Mouse (Mus musculus) intestine, embryonic 16.5 days (tissue): ENCODE measurements around the gene Pnpla7. TPM values are rescaled to one million over a fixed set of nuclear protein-coding genes. Genes with fewer than 3 reads are reported as not detected.
A peak's percentile ranks its signal among the peaks of the same experiment; 100 is the strongest.

Source experiments
- ATAC-seq: fragments of 200-750 bp; cut with Nextera tagmentation; 2 replicates; pipeline ENCODE4 v1.8.0; 2017; ENCODE audit warnings: moderate TSS enrichment, moderate library complexity
- H3K27ac ChIP-seq: fragments of 300-500 bp; sonication (generic); 2 replicates; pipeline ENCODE4 v1.5.1; 2014; ENCODE audit warnings: mild to moderate bottlenecking, low read length
- H3K27me3 ChIP-seq: fragments of 300-500 bp; sonication (generic); replicated peaks from 2 replicates; pipeline ENCODE4 v1.6.1; 2014; ENCODE audit warnings: low read length, control low read depth, mixed read lengths; ENCODE audit not compliant: control insufficient read depth, insufficient read depth
- H3K36me3 ChIP-seq: fragments of 300-500 bp; sonication (generic); 2 replicates; pipeline ENCODE4 v1.6.1; 2014; ENCODE audit warnings: low read length, control low read depth; ENCODE audit not compliant: control insufficient read depth, insufficient read depth
- H3K4me1 ChIP-seq: fragments of 300-500 bp; sonication (generic); 2 replicates; pipeline ENCODE4 v1.6.1; 2014; ENCODE audit warnings: low read length, control low read depth, mixed read lengths; ENCODE audit not compliant: control insufficient read depth, insufficient read depth
- H3K4me2 ChIP-seq: fragments of 300-500 bp; sonication (generic); 2 replicates; pipeline ENCODE4 v1.6.1; 2014; ENCODE audit warnings: low read depth, low read length, control low read depth
- H3K4me3 ChIP-seq: fragments of 300-500 bp; sonication (generic); 2 replicates; pipeline ENCODE4 v1.5.1; 2014; ENCODE audit warnings: mild to moderate bottlenecking, low read length
- H3K9ac ChIP-seq: fragments of 300-500 bp; sonication (generic); 2 replicates; pipeline ENCODE4 v1.6.1; 2014; ENCODE audit warnings: low read depth, low read length
- H3K9me3 ChIP-seq: fragments of 300-500 bp; sonication (generic); 2 replicates; pipeline ENCODE4 v1.6.1; 2016; ENCODE audit warnings: low read length, control low read depth; ENCODE audit not compliant: control insufficient read depth
- WGBS: fragments of 180-500 bp; shearing (Covaris S2); extraction: QIAGEN DNeasy Blood & Tissue Kit; methylation state at CpG from one replicate; pipeline ENCODE4 v1.1.7; 2014; 5-methylcytosine and 5-hydroxymethylcytosine counted together
- polyA plus RNA-seq: library from polyadenylated mRNA; unstranded; fragments of >200 nt; fragmentation: Nextera tagmentation; extraction: Ambion mirVana; gene quantifications from 2 replicates; pipeline ENCODE4 v1.2.1, GENCODE M21; 2015

The Pnpla7 gene
- polyA plus RNA-seq, 1 experiment from 2014 or later, result 9.2 TPM

- no peaks in the 10 kb centered on the region for H3K9me3 ChIP-seq
Observed at GRCm38 (mm10) chr2:24974906-24975703, 728 bp upstream of the Pnpla7 start, which contains the start of gene Mrpl41. TSS of gene Mrpl41 (minus strand) at chr2:24975098.

GRCm38 (mm10) chr2:24976960-24977359, 1.1 kb downstream of the Pnpla7 start:
- Histone ChIP-seq H3K27ac (no peak overlapping the region), H3K4me1 (peaks cover 10% of the 10 kb centered on the region), H3K9me3 (no peaks in the 10 kb centered on the region), H3K4me2 (no peak overlapping the region), H3K27me3 (no peaks in the 10 kb centered on the region), H3K36me3 (no peaks in the 10 kb centered on the region; the same call in 1 of the 2 replicates), H3K9ac (no peak overlapping the region), H3K4me3 (no peak overlapping the region)
- 88% methylated on average over 5 of the region's 5 CpGs for WGBS
- ATAC-seq, result no peak

More at GRCm38 (mm10) chr2:24974906-24975703, 728 bp upstream of the Pnpla7 start, which contains the start of gene Mrpl41:
- Histone ChIP-seq H3K27ac (peak within 1 kb of the TSS; percentile 94), H3K4me3 (peak within 1 kb of the TSS; percentile 84), H3K27me3 (no peaks in the 10 kb centered on the region), H3K9ac (peak within 1 kb of the TSS; percentile 86), H3K36me3 (no peaks in the 10 kb centered on the region; the same call in 1 of the 2 replicates), H3K4me2 (peak within 1 kb of the TSS; percentile 95), H3K4me1 (peaks cover 10% of the 10 kb centered on the region)
- peak; percentile 99 for ATAC-seq
- WGBS, result under 1% methylated on average over 64 of the region's 64 CpGs

- Histone ChIP-seq H3K27ac (no peak overlapping the region), H3K9ac (no peak overlapping the region), H3K27me3 (no peaks in the 10 kb centered on the region), H3K4me1 (no peaks in the 10 kb centered on the region), H3K4me3 (no peak overlapping the region), H3K36me3 (no peaks in the 10 kb centered on the region), H3K4me2 (no peak overlapping the region), H3K9me3 (no peaks in the 10 kb centered on the region)
- whole genome bisulfite sequencing, result 51% methylated on average over 2 of the region's 2 CpGs
- no peak for ATAC-seq
Observed at GRCm38 (mm10) chr2:24987762-24988161, 11.9 kb downstream of the Pnpla7 start.

- Histone ChIP-seq H3K9ac (no peak overlapping the region), H3K4me1 (no peaks in the 10 kb centered on the region), H3K27ac (no peak overlapping the region), H3K4me3 (no peak overlapping the region), H3K27me3 (no peaks in the 10 kb centered on the region), H3K9me3 (no peaks in the 10 kb centered on the region), H3K36me3 (no peaks in the 10 kb centered on the region), H3K4me2 (no peak overlapping the region)
- ATAC-seq, result no peak
- WGBS, result 90% methylated on average over 6 of the region's 6 CpGs
Observed at GRCm38 (mm10) chr2:24995332-24995731, 19.5 kb downstream of the Pnpla7 start.

GRCm38 (mm10) chr2:24996471-24996870, 20.6 kb downstream of the Pnpla7 start:
- no peaks in the 10 kb centered on the region for H3K9me3 ChIP-seq
- no peaks in the 10 kb centered on the region for H3K36me3 ChIP-seq
- H3K4me1 ChIP-seq, result no peaks in the 10 kb centered on the region
- no peak overlapping the region for H3K27ac ChIP-seq
- WGBS, result 87% methylated on average over 2 of the region's 2 CpGs
- H3K27me3 ChIP-seq, result no peaks in the 10 kb centered on the region
- ATAC-seq, result no peak
- no peak overlapping the region for H3K4me2 ChIP-seq
- no peak overlapping the region for H3K4me3 ChIP-seq
- no peak overlapping the region for H3K9ac ChIP-seq

- Histone ChIP-seq H3K27me3 (no peaks in the 10 kb centered on the region), H3K4me1 (no peaks in the 10 kb centered on the region), H3K4me3 (no peak overlapping the region), H3K27ac (no peak overlapping the region), H3K9me3 (no peaks in the 10 kb centered on the region), H3K9ac (no peak overlapping the region), H3K4me2 (no peak overlapping the region), H3K36me3 (no peaks in the 10 kb centered on the region)
- WGBS, result 73% methylated on average over 3 of the region's 3 CpGs
- no peak for ATAC-seq
Observed at GRCm38 (mm10) chr2:25000544-25001235, 24.9 kb downstream of the Pnpla7 start.

GRCm38 (mm10) chr2:25003946-25004786, 28.3 kb downstream of the Pnpla7 start:
- no peaks in the 10 kb centered on the region for H3K36me3 ChIP-seq
- no peaks in the 10 kb centered on the region for H3K9me3 ChIP-seq
- no peaks in the 10 kb centered on the region for H3K4me1 ChIP-seq
- no peaks in the 10 kb centered on the region for H3K27me3 ChIP-seq
- ATAC-seq, result no peak
- no peak overlapping the region for H3K4me2 ChIP-seq
- WGBS, result 79% methylated on average over 9 of the region's 9 CpGs
- H3K27ac ChIP-seq, result no peak overlapping the region
- H3K9ac ChIP-seq, result no peak overlapping the region
- H3K4me3 ChIP-seq, result no peak overlapping the region

GRCm38 (mm10) chr2:25006767-25007166, 30.9 kb downstream of the Pnpla7 start:
- no peaks in the 10 kb centered on the region for H3K9me3 ChIP-seq
- no peak overlapping the region for H3K27ac ChIP-seq
- H3K4me3 ChIP-seq, result no peak overlapping the region
- H3K9ac ChIP-seq, result no peak overlapping the region
- ATAC-seq, result no peak
- no peaks in the 10 kb centered on the region for H3K4me1 ChIP-seq
- no peaks in the 10 kb centered on the region for H3K27me3 ChIP-seq
- no peaks in the 10 kb centered on the region for H3K36me3 ChIP-seq
- WGBS, result 91% methylated on average over 1 of the region's 1 CpGs
- no peak overlapping the region for H3K4me2 ChIP-seq

GRCm38 (mm10) chr2:25008250-25008649, 32.4 kb downstream of the Pnpla7 start:
- Histone ChIP-seq H3K27me3 (no peaks in the 10 kb centered on the region), H3K27ac (no peak overlapping the region), H3K4me3 (no peak overlapping the region), H3K4me2 (no peak overlapping the region), H3K9ac (no peak overlapping the region), H3K4me1 (no peaks in the 10 kb centered on the region), H3K36me3 (no peaks in the 10 kb centered on the region), H3K9me3 (no peaks in the 10 kb centered on the region)
- no peak for ATAC-seq
